Mouse (Mus musculus): ENCODE measurements around the gene Kctd20.

- TF ChIP-seq CTCF (IDR thresholded peaks at IDR 0.05): no peak
- no peak for TF ChIP-seq POLR2A (IDR thresholded peaks at IDR 0.05; ENCODE audit: insufficient read depth, low read depth, low read length)
- no peak for TF ChIP-seq EP300 (IDR thresholded peaks at IDR 0.05; ENCODE audit: insufficient read depth, low read depth, low read length)
Measured at GRCm38 (mm10) chr17:28924957-28925595, 26.7 kb upstream of the Kctd20 start.
